Mouse (Mus musculus): Measurements from ENCODE around the gene Trak1. TPM values are rescaled to one million over a fixed set of nuclear protein-coding genes. Genes with fewer than 3 reads are reported as not detected.
A peak's percentile ranks its signal among the peaks of the same experiment; 100 is the strongest.

The Trak1 gene
- polyA plus RNA-seq, 1 experiment: 9.7 TPM

DNA sequence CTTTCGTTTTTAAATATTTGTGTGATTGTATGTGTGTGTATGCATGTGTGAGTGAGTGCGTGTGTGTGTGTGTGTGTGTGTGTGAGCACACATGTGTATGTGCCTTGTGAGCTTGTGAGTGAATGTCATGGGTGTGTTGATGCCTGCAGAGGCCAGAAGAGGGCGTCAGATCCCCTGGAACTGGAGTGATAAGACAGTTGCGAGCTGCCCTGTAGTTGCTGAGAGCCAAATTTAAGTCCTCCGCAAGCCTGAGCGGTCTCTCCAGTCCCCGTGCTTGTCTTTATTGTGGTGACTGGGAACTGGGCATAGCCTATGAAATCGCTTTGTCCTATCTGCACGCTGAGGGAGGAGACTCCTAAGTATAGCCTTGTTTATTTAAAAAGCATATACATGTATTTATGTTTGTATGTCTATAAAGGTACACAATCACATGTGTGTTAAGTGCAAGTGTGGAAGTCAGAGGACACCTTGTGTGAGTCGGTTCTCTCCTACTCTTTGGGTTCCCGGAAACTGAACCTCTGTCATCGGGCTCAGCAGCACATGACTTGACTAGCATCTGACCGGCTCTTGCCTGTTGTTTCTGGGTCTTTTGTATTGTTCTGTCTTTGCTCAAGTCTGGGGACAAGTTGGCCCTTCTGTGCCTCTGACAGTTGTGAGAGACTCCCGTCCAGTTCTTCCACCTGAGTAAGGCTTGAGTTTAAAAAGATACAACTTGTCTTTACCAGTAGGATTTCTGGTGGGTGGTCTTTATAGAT lies 46.0 kb downstream of the Trak1 start:
- peaks cover 2% of the 10 kb centered on the region for H3K27me3 ChIP-seq (replicated peaks)
- peaks cover 3% of the 10 kb centered on the region for H3K36me3 ChIP-seq (replicated peaks; ENCODE audit: low read length)
- H3K9me3 ChIP-seq: no peaks in the 10 kb centered on the region
- H3K4me1 ChIP-seq: peaks cover 43% of the 10 kb centered on the region
- TF ChIP-seq FLI1 (IDR thresholded peaks at IDR 0.05; ENCODE audit: low read length): no peak
- H3K4me3 ChIP-seq (replicated peaks): no peak overlapping the region

DNA sequence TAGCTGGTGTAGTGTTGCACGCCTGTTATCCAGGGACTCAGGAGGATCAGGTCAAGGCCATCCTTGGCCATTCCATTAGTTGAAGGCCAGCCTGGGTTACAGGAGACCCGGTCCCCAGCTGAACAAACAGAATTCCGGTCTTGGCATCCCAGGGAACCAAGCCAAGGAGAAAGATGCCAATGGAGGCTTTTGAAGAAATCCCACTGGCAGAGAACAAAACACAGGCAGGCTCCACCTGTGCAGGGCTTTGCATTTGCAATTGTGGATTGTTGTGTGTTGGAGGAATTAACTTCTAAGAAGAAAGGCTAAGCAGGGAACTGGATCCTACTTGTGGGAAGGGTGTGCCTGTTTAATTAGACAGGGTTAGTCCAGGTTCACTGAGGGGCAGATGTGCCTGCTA lies 47.0 kb downstream of the Trak1 start:
- TF ChIP-seq GATA1 (IDR thresholded peaks at IDR 0.05; ENCODE audit: borderline replicate concordance, low read length): no peak
- TF ChIP-seq FLI1 (IDR thresholded peaks at IDR 0.05; ENCODE audit: low read length): no peak
- H3K4me3 ChIP-seq (replicated peaks): no peak overlapping the region
- H3K9me3 ChIP-seq: no peaks in the 10 kb centered on the region
- peaks cover 2% of the 10 kb centered on the region for H3K27me3 ChIP-seq (replicated peaks)
- H3K4me1 ChIP-seq: peaks cover 52% of the 10 kb centered on the region
- H3K36me3 ChIP-seq (replicated peaks; ENCODE audit: low read length): peaks cover 3% of the 10 kb centered on the region

DNA sequence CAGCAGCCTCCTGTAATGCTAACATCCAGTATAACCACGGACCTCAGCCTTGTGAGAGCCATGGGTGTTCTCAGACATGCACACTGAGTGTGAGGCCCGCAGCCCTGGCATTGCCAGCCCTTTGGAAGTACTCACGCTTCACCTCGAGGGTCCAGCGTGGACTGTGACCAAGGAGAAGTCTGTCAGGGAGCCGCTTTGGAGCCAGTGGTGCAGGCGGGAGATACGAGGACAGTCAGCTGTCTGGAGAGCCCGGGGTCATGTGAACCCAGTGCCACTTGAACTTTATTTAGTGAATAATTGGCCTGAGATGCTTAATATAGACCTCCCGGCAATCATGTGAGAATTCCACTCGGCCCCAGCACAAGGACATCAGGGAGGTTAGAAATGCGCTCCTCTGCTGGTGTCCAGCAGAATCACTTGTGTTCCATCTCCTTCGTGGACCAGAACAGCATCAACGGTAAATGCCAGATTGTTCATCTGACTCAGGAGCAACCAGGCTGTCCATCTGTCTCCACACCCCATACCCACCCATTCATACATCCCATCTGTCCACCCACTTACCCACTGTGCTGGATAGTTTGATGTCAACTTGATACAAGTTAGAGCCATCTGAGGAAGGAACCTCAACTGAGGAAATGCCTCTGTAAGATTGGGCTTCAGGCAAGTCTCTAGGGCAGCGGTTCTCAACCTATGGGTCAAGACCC lies 48.3 kb downstream of the Trak1 start:
- no peak overlapping the region for H3K4me3 ChIP-seq (replicated peaks)
- H3K4me1 ChIP-seq: peaks cover 49% of the 10 kb centered on the region
- H3K27me3 ChIP-seq (replicated peaks): peaks cover 2% of the 10 kb centered on the region
- H3K36me3 ChIP-seq (replicated peaks; ENCODE audit: low read length): peaks cover 3% of the 10 kb centered on the region
- TF ChIP-seq GATA1 (IDR thresholded peaks at IDR 0.05; ENCODE audit: borderline replicate concordance, low read length) (no peak), FLI1 (IDR thresholded peaks at IDR 0.05; ENCODE audit: low read length) (no peak)
- no peaks in the 10 kb centered on the region for H3K9me3 ChIP-seq

DNA sequence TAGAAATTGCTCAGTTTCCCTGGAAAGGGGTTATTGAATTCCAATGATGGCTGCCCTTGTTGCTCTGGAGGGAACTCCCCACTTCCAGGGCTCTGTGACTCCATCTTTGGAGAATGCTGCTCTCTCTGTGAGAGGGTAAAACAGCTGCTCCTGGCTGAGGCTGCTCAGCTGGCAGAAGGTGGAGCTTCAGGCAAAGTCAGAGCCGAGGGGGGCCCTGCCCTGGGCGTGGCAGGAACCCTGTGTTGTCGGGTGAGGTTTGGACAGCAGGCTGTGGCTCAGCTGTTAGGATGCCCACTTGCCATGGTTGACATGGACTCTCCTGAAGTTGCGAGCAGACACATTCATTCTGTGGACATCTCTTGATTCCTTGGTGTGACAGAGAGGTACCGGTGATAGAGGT lies 49.3 kb downstream of the Trak1 start:
- peaks cover 60% of the 10 kb centered on the region for H3K4me1 ChIP-seq
- H3K9me3 ChIP-seq: no peaks in the 10 kb centered on the region
- peaks cover 4% of the 10 kb centered on the region for H3K27me3 ChIP-seq (replicated peaks)
- TF ChIP-seq GATA1 (IDR thresholded peaks at IDR 0.05; ENCODE audit: borderline replicate concordance, low read length) (no peak), FLI1 (IDR thresholded peaks at IDR 0.05; ENCODE audit: low read length) (no peak)
- H3K4me3 ChIP-seq (replicated peaks): no peak overlapping the region
- peaks cover 3% of the 10 kb centered on the region for H3K36me3 ChIP-seq (replicated peaks; ENCODE audit: low read length)

DNA sequence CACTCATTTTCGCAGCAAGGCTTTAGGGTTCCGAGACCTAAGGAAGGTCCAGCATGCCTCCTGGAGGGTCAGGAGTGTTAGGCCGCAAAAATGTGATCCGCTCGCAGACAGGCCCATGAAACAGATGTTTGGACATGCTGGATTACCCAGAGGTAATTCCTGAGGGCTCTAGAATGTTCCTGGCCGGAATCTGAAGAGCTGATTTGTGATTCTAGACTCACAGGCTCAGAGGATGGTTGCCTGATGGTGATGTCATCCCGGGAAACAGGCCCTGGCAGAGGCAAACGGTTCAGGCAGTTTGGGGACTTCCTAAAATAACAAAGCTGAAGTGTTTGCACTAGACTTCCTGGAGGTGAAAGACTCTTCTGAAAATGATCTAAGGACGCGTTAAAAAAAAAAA lies 50.7 kb downstream of the Trak1 start:
- H3K4me3 ChIP-seq (replicated peaks): no peak overlapping the region
- peaks cover 64% of the 10 kb centered on the region for H3K4me1 ChIP-seq
- no peaks in the 10 kb centered on the region for H3K9me3 ChIP-seq
- peaks cover 3% of the 10 kb centered on the region for H3K36me3 ChIP-seq (replicated peaks; ENCODE audit: low read length)
- peaks cover 4% of the 10 kb centered on the region for H3K27me3 ChIP-seq (replicated peaks)
- TF ChIP-seq FLI1 (IDR thresholded peaks at IDR 0.05; ENCODE audit: low read length): no peak
- no peak for TF ChIP-seq GATA1 (IDR thresholded peaks at IDR 0.05; ENCODE audit: borderline replicate concordance, low read length)

DNA sequence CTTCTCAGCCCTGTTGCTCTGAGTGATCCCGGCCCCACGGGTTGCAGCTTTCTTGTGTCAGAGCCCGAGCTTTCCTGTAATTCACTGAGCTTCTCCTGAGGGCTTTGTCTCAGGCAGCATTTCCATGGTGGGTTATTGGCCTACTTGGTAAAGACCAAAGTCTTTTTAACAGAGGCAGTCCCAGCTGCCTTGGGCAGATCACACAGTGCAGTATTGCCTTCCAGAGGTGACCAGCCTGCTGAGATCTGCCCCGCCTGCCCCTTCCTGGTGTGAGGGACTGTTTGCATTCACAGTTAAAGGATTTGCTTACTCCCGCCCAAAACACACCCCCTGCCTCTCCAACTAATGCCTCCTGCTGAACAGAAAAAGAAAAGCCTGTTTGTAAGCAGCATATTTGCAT lies 51.2 kb downstream of the Trak1 start:
- Histone ChIP-seq H3K4me1 (peaks cover 60% of the 10 kb centered on the region), H3K36me3 (replicated peaks; ENCODE audit: low read length) (peaks cover 3% of the 10 kb centered on the region), H3K27me3 (replicated peaks) (peaks cover 4% of the 10 kb centered on the region), H3K9me3 (no peaks in the 10 kb centered on the region), H3K4me3 (replicated peaks) (peak overlapping the region; percentile 21)
- no peak for TF ChIP-seq GATA1 (IDR thresholded peaks at IDR 0.05; ENCODE audit: borderline replicate concordance, low read length)
- TF ChIP-seq FLI1 (IDR thresholded peaks at IDR 0.05; ENCODE audit: low read length): no peak

DNA sequence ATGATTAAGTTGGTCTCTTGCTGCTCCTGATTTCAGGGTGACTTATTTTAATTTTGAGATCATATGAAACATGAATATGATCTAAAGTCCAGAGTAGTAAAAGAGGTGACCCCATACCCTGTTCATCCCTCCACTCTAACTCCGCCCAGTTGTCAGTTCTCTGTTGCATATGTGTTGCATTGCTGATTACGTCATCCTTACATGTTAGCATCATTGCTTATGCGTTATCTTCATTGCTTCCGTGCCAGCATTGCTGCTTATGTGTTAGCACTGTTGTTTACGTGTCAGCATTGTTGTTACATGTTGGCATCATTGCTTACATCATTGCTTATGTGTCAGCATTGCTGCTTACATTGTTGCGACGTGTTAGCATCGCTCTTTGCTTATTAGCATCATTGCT lies 51.8 kb downstream of the Trak1 start:
- H3K4me3 ChIP-seq (replicated peaks): peak overlapping the region; percentile 40
- peaks cover 4% of the 10 kb centered on the region for H3K27me3 ChIP-seq (replicated peaks)
- TF ChIP-seq FLI1 (IDR thresholded peaks at IDR 0.05; ENCODE audit: low read length) (no peak), GATA1 (IDR thresholded peaks at IDR 0.05; ENCODE audit: borderline replicate concordance, low read length) (no peak)
- H3K9me3 ChIP-seq: no peaks in the 10 kb centered on the region
- peaks cover 3% of the 10 kb centered on the region for H3K36me3 ChIP-seq (replicated peaks; ENCODE audit: low read length)
- H3K4me1 ChIP-seq: peaks cover 53% of the 10 kb centered on the region

DNA sequence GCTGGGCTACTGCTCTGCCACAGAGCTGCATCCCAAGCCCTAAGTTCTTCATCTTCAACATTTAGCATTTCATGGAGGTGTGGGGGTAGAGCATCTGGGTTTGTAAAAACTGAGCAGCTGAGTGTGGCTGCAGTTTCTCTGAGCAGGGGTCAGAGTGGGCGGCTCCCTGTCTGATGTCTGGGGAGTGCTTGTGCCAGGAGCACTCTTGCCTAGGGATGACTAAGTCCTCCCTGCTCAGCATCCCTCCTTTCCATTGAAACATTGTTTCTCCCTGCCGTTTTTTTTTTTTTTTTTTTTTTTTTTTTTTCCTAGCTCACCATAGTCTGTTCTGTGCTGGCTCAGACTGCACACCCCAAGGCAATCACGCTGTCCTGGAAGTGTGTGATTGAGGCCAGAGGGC lies 53.3 kb downstream of the Trak1 start:
- H3K27me3 ChIP-seq (replicated peaks): peaks cover 1% of the 10 kb centered on the region
- peaks cover 60% of the 10 kb centered on the region for H3K4me1 ChIP-seq
- TF ChIP-seq FLI1 (IDR thresholded peaks at IDR 0.05; ENCODE audit: low read length) (no peak), GATA1 (IDR thresholded peaks at IDR 0.05; ENCODE audit: borderline replicate concordance, low read length) (no peak)
- H3K4me3 ChIP-seq (replicated peaks): no peak overlapping the region
- H3K9me3 ChIP-seq: no peaks in the 10 kb centered on the region
- no peaks in the 10 kb centered on the region for H3K36me3 ChIP-seq (replicated peaks; ENCODE audit: low read length)

DNA sequence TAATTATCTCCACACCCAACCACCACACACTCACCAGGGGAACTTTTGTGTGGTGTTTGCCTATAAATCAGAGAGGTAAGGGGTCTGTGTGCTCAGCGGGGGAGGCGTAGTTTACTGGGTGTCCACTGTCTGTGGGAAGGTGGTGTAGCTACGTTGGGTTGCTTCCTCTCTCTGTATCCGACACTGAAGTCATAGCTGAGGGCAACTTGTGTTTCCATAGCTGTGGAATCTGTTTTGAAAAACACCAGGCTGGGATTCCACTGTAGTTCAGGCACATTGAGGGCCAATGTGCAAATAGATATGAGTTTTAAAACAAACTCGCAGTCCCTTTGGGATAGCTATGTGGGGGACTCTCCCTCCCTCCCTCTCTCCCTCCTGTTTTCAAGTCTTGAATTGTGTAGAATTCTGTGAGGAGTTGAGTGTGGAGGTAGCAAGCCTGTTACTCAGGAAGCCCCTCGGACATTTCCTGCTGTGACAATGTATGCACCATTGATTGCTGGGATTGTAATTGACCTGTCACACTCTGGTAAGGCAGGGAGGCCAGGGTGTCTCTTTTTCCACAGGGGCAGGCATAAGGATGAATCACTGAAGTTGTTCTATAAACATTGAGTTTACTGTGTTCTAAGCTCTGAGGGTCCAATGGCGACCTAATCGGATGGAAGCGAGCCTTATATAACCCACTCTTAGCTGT lies 54.2 kb downstream of the Trak1 start:
- TF ChIP-seq GATA1 (IDR thresholded peaks at IDR 0.05; ENCODE audit: borderline replicate concordance, low read length) (no peak), FLI1 (IDR thresholded peaks at IDR 0.05; ENCODE audit: low read length) (no peak)
- Histone ChIP-seq H3K9me3 (no peaks in the 10 kb centered on the region), H3K4me3 (replicated peaks) (no peak overlapping the region), H3K4me1 (peaks cover 55% of the 10 kb centered on the region), H3K27me3 (replicated peaks) (peaks cover 1% of the 10 kb centered on the region), H3K36me3 (replicated peaks; ENCODE audit: low read length) (no peaks in the 10 kb centered on the region)

DNA sequence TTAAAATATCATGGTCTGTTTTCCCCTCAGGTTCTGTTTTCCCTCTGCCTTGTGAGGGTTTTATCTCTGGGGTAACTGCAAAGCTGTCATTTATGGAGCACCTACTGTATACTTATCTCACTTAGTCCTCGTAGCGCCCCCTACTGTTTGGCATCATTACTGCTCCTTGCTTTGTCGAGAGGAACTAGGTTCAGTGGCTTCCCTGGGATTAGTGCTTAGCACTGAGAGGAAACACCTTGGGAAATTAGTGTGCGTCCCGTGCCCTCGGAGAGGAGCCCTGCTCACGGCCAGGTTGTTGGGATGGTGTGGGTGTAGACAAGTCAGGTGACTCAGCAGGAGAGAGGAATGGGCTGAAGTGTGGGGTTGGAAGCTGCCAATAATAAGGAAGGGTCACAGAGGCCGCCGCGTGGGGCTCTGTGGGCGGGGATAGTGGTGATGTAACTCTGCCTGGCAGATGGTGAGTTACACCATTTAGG lies 54.9 kb downstream of the Trak1 start:
- Histone ChIP-seq H3K27me3 (replicated peaks) (peaks cover 1% of the 10 kb centered on the region), H3K4me1 (peaks cover 49% of the 10 kb centered on the region), H3K36me3 (replicated peaks; ENCODE audit: low read length) (no peaks in the 10 kb centered on the region), H3K4me3 (replicated peaks) (peak overlapping the region; percentile 68), H3K9me3 (no peaks in the 10 kb centered on the region)
- TF ChIP-seq GATA1 (IDR thresholded peaks at IDR 0.05; ENCODE audit: borderline replicate concordance, low read length) (no peak), FLI1 (IDR thresholded peaks at IDR 0.05; ENCODE audit: low read length) (no peak)

All from megakaryocyte, embryonic 14.5 days (primary cell).